Mouse (Mus musculus): ENCODE measurements around the gene Kif20b. TPM values are rescaled to one million over a fixed set of nuclear protein-coding genes. Genes with fewer than 3 reads are reported as not detected.

Kif20b gene
- polyA plus RNA-seq, 1 experiment from 2014 or later = 57.0 TPM

DNA sequence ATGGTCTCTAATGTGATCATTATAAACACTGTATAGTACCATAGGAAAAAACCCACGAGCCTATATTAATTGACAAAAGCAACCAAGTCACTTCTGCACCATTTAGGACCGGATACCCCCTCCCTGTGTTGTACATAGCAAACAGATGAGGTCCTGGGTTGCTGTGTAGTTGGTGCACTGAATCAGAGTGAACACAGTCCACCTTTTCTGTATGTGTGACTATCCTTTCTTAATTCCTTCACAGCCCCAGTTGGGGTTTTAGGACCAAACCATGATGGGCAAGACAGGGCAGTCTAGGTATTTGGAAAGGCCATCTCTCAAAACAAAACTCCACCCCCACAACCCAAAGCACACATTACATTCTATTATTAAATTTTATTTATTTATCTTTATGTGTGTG lies 20.4 kb upstream of the Kif20b start:
- Histone ChIP-seq H3K9ac (ENCODE audit: low read length) (no peak overlapping the region), H3K4me1 (ENCODE audit: control insufficient read depth, insufficient read depth, low read length) (no peaks in the 10 kb centered on the region), H3K27ac (ENCODE audit: low read depth, low read length) (no peak overlapping the region), H3K36me3 (ENCODE audit: control insufficient read depth, insufficient read depth, low read length) (no peaks in the 10 kb centered on the region), H3K9me3 (ENCODE audit: control insufficient read depth, low read length) (no peaks in the 10 kb centered on the region), H3K4me3 (ENCODE audit: low read depth, low read length) (no peak overlapping the region), H3K27me3 (ENCODE audit: control insufficient read depth, insufficient read depth, low read length) (no peaks in the 10 kb centered on the region), H3K4me2 (ENCODE audit: low read depth) (no peak overlapping the region)
- ATAC-seq (ENCODE audit: insufficient read depth, low FRiP score, low TSS enrichment) = no peak
- 83% methylated on average over 2 of the region's 2 CpGs for WGBS
- DNase-seq (ENCODE audit: low spot score) = no peak

DNA sequence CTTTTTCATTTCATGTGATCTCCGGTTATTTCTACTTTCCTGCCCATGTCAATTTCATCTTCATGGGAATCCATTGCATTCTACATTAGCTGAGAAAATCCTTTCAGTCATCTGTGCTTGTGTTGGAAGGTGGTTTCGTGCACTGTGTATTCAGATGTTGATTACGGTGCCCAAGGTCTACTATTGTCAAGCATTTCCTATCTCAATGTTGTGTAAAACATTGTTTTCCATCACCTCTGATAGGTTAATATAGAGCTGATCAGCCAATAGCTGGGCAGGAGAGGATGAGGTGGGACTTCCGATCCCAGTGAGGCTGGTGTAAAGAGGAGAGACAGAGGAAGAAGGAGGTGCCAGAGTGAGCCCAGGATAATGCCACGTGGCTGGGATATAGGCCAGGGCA lies 18.1 kb upstream of the Kif20b start:
- H3K9ac ChIP-seq (ENCODE audit: low read length) = no peak overlapping the region
- H3K36me3 ChIP-seq (ENCODE audit: control insufficient read depth, insufficient read depth, low read length) = no peaks in the 10 kb centered on the region
- no peaks in the 10 kb centered on the region for H3K27me3 ChIP-seq (ENCODE audit: control insufficient read depth, insufficient read depth, low read length)
- no peaks in the 10 kb centered on the region for H3K4me1 ChIP-seq (ENCODE audit: control insufficient read depth, insufficient read depth, low read length)
- ATAC-seq (ENCODE audit: insufficient read depth, low FRiP score, low TSS enrichment) (no peak), DNase-seq (ENCODE audit: low spot score) (no peak)
- no peak overlapping the region for H3K4me2 ChIP-seq (ENCODE audit: low read depth)
- H3K27ac ChIP-seq (ENCODE audit: low read depth, low read length) = no peak overlapping the region
- H3K9me3 ChIP-seq (ENCODE audit: control insufficient read depth, low read length) = no peaks in the 10 kb centered on the region
- H3K4me3 ChIP-seq (ENCODE audit: low read depth, low read length) = no peak overlapping the region
- 81% methylated on average over 5 of the region's 5 CpGs for WGBS

DNA sequence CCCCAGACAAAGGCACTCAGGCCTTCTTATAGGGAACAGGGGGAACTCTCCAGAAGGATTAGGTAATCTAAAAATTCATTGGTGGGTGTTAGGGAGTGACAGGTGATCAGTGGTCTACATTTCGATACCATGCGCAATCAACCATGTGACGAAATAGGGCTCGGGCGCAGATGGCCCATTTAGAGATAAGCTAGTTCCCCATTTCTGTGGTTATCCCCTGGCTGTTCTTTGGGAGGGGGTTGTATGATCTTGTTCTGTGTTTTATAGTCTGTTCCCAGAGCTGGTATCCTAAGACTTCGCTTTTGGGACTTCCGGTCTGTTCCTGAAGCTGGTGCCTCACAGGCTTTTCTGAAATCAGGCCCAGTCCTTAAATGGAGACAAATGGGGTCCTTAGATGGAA lies 16.7 kb upstream of the Kif20b start:
- no peaks in the 10 kb centered on the region for H3K4me1 ChIP-seq (ENCODE audit: control insufficient read depth, insufficient read depth, low read length)
- H3K27me3 ChIP-seq (ENCODE audit: control insufficient read depth, insufficient read depth, low read length) = no peaks in the 10 kb centered on the region
- no peaks in the 10 kb centered on the region for H3K9me3 ChIP-seq (ENCODE audit: control insufficient read depth, low read length)
- no peak overlapping the region for H3K27ac ChIP-seq (ENCODE audit: low read depth, low read length)
- DNase-seq (ENCODE audit: low spot score) (no peak), ATAC-seq (ENCODE audit: insufficient read depth, low FRiP score, low TSS enrichment) (no peak)
- no peaks in the 10 kb centered on the region for H3K36me3 ChIP-seq (ENCODE audit: control insufficient read depth, insufficient read depth, low read length)
- no peak overlapping the region for H3K4me2 ChIP-seq (ENCODE audit: low read depth)
- no peak overlapping the region for H3K9ac ChIP-seq (ENCODE audit: low read length)
- WGBS = 96% methylated on average over 7 of the region's 7 CpGs
- H3K4me3 ChIP-seq (ENCODE audit: low read depth, low read length) = no peak overlapping the region

DNA sequence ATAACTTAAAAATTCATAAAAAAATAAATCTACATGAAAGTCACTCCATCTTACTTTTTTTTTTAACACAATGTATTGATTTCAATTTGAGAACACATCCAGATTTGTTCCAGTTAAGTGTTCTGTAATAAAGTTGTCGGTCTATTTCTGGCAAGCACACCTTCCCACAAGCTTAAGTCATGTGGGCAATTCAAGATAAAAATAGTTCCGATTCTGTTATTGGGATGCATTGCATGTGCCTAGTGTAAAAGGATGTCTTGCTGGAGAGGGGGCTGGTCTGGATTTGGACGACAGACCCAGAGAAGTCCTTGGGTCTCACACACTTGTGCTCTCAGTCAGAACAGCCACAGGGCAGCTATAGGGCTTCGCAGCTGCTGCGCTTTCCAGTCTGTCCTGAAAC lies 15.4 kb upstream of the Kif20b start:
- Histone ChIP-seq H3K9me3 (ENCODE audit: control insufficient read depth, low read length) (no peaks in the 10 kb centered on the region), H3K4me3 (ENCODE audit: low read depth, low read length) (no peak overlapping the region), H3K36me3 (ENCODE audit: control insufficient read depth, insufficient read depth, low read length) (no peaks in the 10 kb centered on the region), H3K27ac (ENCODE audit: low read depth, low read length) (no peak overlapping the region), H3K9ac (ENCODE audit: low read length) (no peak overlapping the region), H3K27me3 (ENCODE audit: control insufficient read depth, insufficient read depth, low read length) (no peaks in the 10 kb centered on the region), H3K4me2 (ENCODE audit: low read depth) (no peak overlapping the region), H3K4me1 (ENCODE audit: control insufficient read depth, insufficient read depth, low read length) (no peaks in the 10 kb centered on the region)
- DNase-seq (ENCODE audit: low spot score) (no peak), ATAC-seq (ENCODE audit: insufficient read depth, low FRiP score, low TSS enrichment) (no peak)
- WGBS = 83% methylated on average over 5 of the region's 5 CpGs

DNA sequence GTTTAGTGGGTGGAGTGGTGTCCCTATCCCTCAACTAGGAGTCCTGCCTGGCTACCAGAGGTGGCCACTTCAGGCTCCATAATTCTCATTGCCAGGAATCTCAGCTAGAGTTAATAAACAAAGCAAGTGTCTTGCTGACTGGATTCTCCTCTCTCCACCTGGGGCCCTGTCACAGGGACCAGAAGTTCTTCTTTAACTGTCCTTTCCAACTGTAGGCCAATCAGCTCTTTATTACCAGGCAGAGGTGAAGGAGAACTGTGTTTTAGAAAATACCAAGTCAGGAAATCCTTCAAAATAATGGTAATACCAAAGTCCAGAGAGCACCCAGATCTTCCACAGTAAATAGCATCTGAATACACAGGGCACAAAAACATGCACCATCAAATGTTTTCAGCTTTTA lies 9.8 kb upstream of the Kif20b start:
- no peaks in the 10 kb centered on the region for H3K36me3 ChIP-seq (ENCODE audit: control insufficient read depth, insufficient read depth, low read length)
- ATAC-seq (ENCODE audit: insufficient read depth, low FRiP score, low TSS enrichment) (no peak), DNase-seq (ENCODE audit: low spot score) (no peak)

DNA sequence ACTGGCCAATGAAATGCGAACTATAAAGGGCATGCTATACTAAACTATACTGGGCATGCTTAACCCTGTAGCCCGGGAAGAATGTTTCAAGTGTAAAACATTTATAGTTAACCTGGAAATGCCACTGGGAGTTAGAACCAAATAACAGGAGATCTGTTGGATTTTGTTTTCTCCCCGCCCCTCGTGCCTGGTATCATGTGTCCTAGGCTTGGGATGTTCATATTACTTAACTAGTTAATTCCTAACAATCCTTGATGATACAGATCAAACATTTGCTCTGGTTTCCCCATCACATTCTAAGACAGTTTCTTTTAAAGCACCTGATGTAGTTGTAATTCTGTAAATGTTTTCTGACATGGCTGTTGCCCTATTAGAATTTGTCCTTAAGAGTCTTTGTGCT lies 2.1 kb upstream of the Kif20b start:
- H3K36me3 ChIP-seq (ENCODE audit: control insufficient read depth, insufficient read depth, low read length) = no peaks in the 10 kb centered on the region
- no peak for ATAC-seq (ENCODE audit: insufficient read depth, low FRiP score, low TSS enrichment)
- 92% methylated on average over 4 of the region's 4 CpGs for WGBS

More for the DNA sequence above, 9.8 kb upstream of the Kif20b start:
- H3K27ac ChIP-seq (ENCODE audit: low read depth, low read length) = no peak overlapping the region
- H3K4me2 ChIP-seq (ENCODE audit: low read depth) = no peak overlapping the region
- H3K9ac ChIP-seq (ENCODE audit: low read length) = no peak overlapping the region
- H3K4me3 ChIP-seq (ENCODE audit: low read depth, low read length) = no peak overlapping the region
- no peaks in the 10 kb centered on the region for H3K9me3 ChIP-seq (ENCODE audit: control insufficient read depth, low read length)
- no peaks in the 10 kb centered on the region for H3K27me3 ChIP-seq (ENCODE audit: control insufficient read depth, insufficient read depth, low read length)
- no peaks in the 10 kb centered on the region for H3K4me1 ChIP-seq (ENCODE audit: control insufficient read depth, insufficient read depth, low read length)

DNA sequence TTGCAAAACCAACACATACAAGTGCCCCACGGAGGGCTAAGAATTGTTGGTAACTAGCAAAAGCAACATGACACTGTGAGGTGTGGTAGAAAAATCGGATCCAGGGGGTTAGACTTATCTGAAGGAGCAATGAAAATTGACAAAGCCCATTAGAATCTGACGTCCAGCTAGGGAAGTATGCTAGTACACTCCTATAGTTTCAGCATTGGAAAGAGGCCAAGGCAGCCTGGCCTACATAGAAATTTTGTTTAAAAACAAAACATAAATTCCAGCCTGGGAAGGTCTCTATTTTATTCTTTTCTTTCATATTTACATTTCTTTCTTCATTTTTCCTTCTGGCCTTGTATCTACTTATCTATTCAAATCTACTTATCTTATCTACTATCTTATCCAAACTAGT lies 1.6 kb upstream of the Kif20b start:
- Histone ChIP-seq H3K27ac (ENCODE audit: low read depth, low read length) (no peak overlapping the region), H3K4me1 (ENCODE audit: control insufficient read depth, insufficient read depth, low read length) (no peaks in the 10 kb centered on the region), H3K4me3 (ENCODE audit: low read depth, low read length) (no peak overlapping the region), H3K9ac (ENCODE audit: low read length) (no peak overlapping the region), H3K27me3 (ENCODE audit: control insufficient read depth, insufficient read depth, low read length) (no peaks in the 10 kb centered on the region), H3K9me3 (ENCODE audit: control insufficient read depth, low read length) (no peaks in the 10 kb centered on the region), H3K36me3 (ENCODE audit: control insufficient read depth, insufficient read depth, low read length) (no peaks in the 10 kb centered on the region), H3K4me2 (ENCODE audit: low read depth) (no peak overlapping the region)
- ATAC-seq (ENCODE audit: insufficient read depth, low FRiP score, low TSS enrichment) = no peak
- no peak for DNase-seq (ENCODE audit: low spot score)
- 82% methylated on average over 3 of the region's 3 CpGs for WGBS

More for the DNA sequence above, 2.1 kb upstream of the Kif20b start:
- H3K4me2 ChIP-seq (ENCODE audit: low read depth) = no peak overlapping the region
- H3K4me3 ChIP-seq (ENCODE audit: low read depth, low read length) = no peak overlapping the region
- no peaks in the 10 kb centered on the region for H3K4me1 ChIP-seq (ENCODE audit: control insufficient read depth, insufficient read depth, low read length)
- no peak overlapping the region for H3K27ac ChIP-seq (ENCODE audit: low read depth, low read length)
- no peak for DNase-seq (ENCODE audit: low spot score)
- H3K9ac ChIP-seq (ENCODE audit: low read length) = no peak overlapping the region
- no peaks in the 10 kb centered on the region for H3K9me3 ChIP-seq (ENCODE audit: control insufficient read depth, low read length)
- H3K27me3 ChIP-seq (ENCODE audit: control insufficient read depth, insufficient read depth, low read length) = no peaks in the 10 kb centered on the region

DNA sequence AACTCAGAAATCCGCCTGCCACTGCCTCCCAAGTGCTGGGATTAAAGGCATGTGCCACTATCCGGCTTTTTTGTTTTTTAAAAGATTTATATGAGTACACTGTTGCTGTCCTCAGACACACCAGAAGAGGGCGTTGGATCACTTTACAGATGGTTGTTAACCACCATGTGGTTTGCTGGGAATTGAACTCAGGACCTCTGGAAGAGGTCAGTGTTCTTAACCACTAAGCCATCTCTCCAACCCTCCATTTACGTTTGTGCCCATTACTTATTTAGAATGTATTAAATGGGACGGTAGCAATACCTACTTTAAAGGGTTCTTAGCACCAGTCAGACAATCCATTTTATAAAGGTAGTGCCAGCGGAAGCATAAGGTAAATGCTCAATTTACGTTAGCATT lies 909 bp upstream of the Kif20b start:
- Histone ChIP-seq H3K27me3 (ENCODE audit: control insufficient read depth, insufficient read depth, low read length) (no peaks in the 10 kb centered on the region), H3K9ac (ENCODE audit: low read length) (no peak overlapping the region), H3K9me3 (ENCODE audit: control insufficient read depth, low read length) (no peaks in the 10 kb centered on the region), H3K4me3 (ENCODE audit: low read depth, low read length) (peak overlapping the region; percentile 60), H3K27ac (ENCODE audit: low read depth, low read length) (no peak overlapping the region), H3K36me3 (ENCODE audit: control insufficient read depth, insufficient read depth, low read length) (no peaks in the 10 kb centered on the region), H3K4me2 (ENCODE audit: low read depth) (peak overlapping the region; percentile 34), H3K4me1 (ENCODE audit: control insufficient read depth, insufficient read depth, low read length) (no peaks in the 10 kb centered on the region)
- 20% methylated on average over 7 of the region's 7 CpGs for WGBS
- no peak for DNase-seq (ENCODE audit: low spot score)
- peak; percentile 15; the same call in 1 of the 2 replicates for ATAC-seq (ENCODE audit: insufficient read depth, low FRiP score, low TSS enrichment)

DNA sequence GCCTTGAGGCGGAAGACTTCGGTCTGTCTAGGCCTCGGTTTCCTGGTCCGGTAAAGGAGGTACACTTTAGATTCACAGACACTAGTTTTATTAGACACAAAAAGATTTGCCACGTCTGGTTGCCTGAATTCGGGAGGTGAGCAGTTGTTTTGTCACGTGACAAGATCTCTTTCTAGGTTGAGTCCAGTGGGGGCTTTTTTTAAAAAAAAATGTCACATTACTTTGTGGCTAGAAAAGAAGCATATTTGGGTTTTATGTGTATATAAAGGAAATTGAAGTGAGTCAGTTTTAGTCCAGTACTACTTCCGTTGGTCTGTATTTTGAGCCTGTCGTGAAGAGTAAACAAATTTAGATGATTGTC lies 422 bp downstream of the Kif20b start:
- Histone ChIP-seq H3K36me3 (ENCODE audit: control insufficient read depth, insufficient read depth, low read length) (no peaks in the 10 kb centered on the region), H3K4me1 (ENCODE audit: control insufficient read depth, insufficient read depth, low read length) (no peaks in the 10 kb centered on the region), H3K4me2 (ENCODE audit: low read depth) (peak overlapping the region; percentile 34), H3K9me3 (ENCODE audit: control insufficient read depth, low read length) (no peaks in the 10 kb centered on the region), H3K27me3 (ENCODE audit: control insufficient read depth, insufficient read depth, low read length) (no peaks in the 10 kb centered on the region), H3K9ac (ENCODE audit: low read length) (peak overlapping the region; percentile 54), H3K27ac (ENCODE audit: low read depth, low read length) (no peak overlapping the region), H3K4me3 (ENCODE audit: low read depth, low read length) (peak overlapping the region; percentile 60)
- ATAC-seq (ENCODE audit: insufficient read depth, low FRiP score, low TSS enrichment) (no peak), DNase-seq (ENCODE audit: low spot score) (no peak)
- under 1% methylated on average over 9 of the region's 9 CpGs for WGBS
